In genomic region chr9:83643139-83643538, GRCm38 (mm10) we compare ENCODE assay signal across 16 mouse cellular contexts.
A peak's percentile ranks its signal among the peaks of the same experiment; 100 is the strongest.
DNase-seq lines count a peak whose midpoint lies in the region; ATAC-seq and TF ChIP-seq lines count a peak whose summit lies in the region.
"Had no signal": no experiment of that assay in that cellular context is flagged by ENCODE, and none has a peak within 500 bp of the region (broad histone marks: within the 10 kb centered on the region; RNA-seq: fewer than 3 reads in every experiment).

No protein-coding gene starts in this region.

- no peak overlapping the region for H3K9ac ChIP-seq in midbrain, embryonic 16.5 days (ENCODE audit: low read depth, low read length)
- H3K9ac ChIP-seq in midbrain, embryonic 13.5 days (replicated peaks), result no peak overlapping the region
- H3K9ac ChIP-seq in neural tube, embryonic 14.5 days (replicated peaks; ENCODE audit: low read depth, low read length), result no peak overlapping the region
- H3K9ac ChIP-seq: forebrain, embryonic 15.5 days; hindbrain, embryonic 13.5 days; liver, embryonic 13.5 days had no signal

- H3K4me2 ChIP-seq in midbrain, embryonic 16.5 days (ENCODE audit: low read length), result no peak overlapping the region
- H3K4me2 ChIP-seq in midbrain, embryonic 13.5 days (replicated peaks), result no peak overlapping the region
- no peak overlapping the region for H3K4me2 ChIP-seq in neural tube, embryonic 14.5 days (ENCODE audit: low read depth, low read length)
- H3K4me2 ChIP-seq: forebrain, embryonic 15.5 days; hindbrain, embryonic 13.5 days; liver, embryonic 13.5 days had no signal

- peak; percentile 28 for DNase-seq in heart, adult 11 months
- no peak for DNase-seq in heart, embryonic 10.5 days (ENCODE audit: low spot score)
- peak; percentile 40 for DNase-seq in kidney, adult 2 months
- DNase-seq in kidney, postnatal 25 days, result no peak
- DNase-seq in left cerebral cortex, adult 9 months (ENCODE audit: low spot score in 2 of 2), result no peak
- DNase-seq: adrenal gland, postnatal 36 days; cerebellum, adult 9-10 months; gastrocnemius, adult 2 months; liver, embryonic 13.5 days; right cerebral cortex, postnatal 25 days had no signal

- TF ChIP-seq POLR2A in kidney, adult 2 months (IDR thresholded peaks at IDR 0.05; ENCODE audit: low read depth, low read length), result no peak

- no peak overlapping the region for H3K4me3 ChIP-seq in heart, embryonic 10.5 days
- H3K4me3 ChIP-seq in kidney, adult 2 months (ENCODE audit: insufficient read depth, low read depth, low read length), result no peak overlapping the region
- H3K4me3 ChIP-seq in midbrain, embryonic 16.5 days (ENCODE audit: low read depth, low read length), result no peak overlapping the region
- H3K4me3 ChIP-seq in midbrain, embryonic 13.5 days (replicated peaks), result no peak overlapping the region
- no peak overlapping the region for H3K4me3 ChIP-seq in neural tube, embryonic 14.5 days (ENCODE audit: low read depth, low read length)
- H3K4me3 ChIP-seq: forebrain, embryonic 15.5 days; gastrocnemius, adult 2 months; hindbrain, embryonic 13.5 days; liver, embryonic 13.5 days had no signal

- no peak for ATAC-seq in midbrain, embryonic 16.5 days
- ATAC-seq in midbrain, embryonic 13.5 days, result no peak
- ATAC-seq in neural tube, embryonic 14.5 days (ENCODE audit: low read depth), result 0 out of 2 replicates have a peak, but pooled peaks have one; percentile 19
- ATAC-seq: activated CD4-positive, CD25-positive, alpha-beta regulatory T cell, adult 4 months; forebrain, embryonic 15.5 days had no signal

- no peaks in the 10 kb centered on the region for H3K27me3 ChIP-seq in heart, embryonic 10.5 days (ENCODE audit: insufficient read depth, poor library complexity, severe bottlenecking)
- H3K27me3 ChIP-seq in kidney, adult 2 months (replicated peaks; ENCODE audit: control insufficient read depth, insufficient read depth, low read length), result no peaks in the 10 kb centered on the region
- H3K27me3 ChIP-seq in midbrain, embryonic 16.5 days (ENCODE audit: control insufficient read depth, insufficient read depth, low read depth, low read length), result no peaks in the 10 kb centered on the region
- no peaks in the 10 kb centered on the region for H3K27me3 ChIP-seq in midbrain, embryonic 13.5 days
- no peaks in the 10 kb centered on the region for H3K27me3 ChIP-seq in neural tube, embryonic 14.5 days (ENCODE audit: control insufficient read depth, insufficient read depth, low read length)
- H3K27me3 ChIP-seq: forebrain, embryonic 15.5 days; hindbrain, embryonic 13.5 days; liver, embryonic 13.5 days had no signal

- H3K4me1 ChIP-seq in heart, embryonic 10.5 days, result peaks cover 5% of the 10 kb centered on the region; the same call in 1 of the 2 replicates
- no peaks in the 10 kb centered on the region; the same call in 1 of the 2 replicates for H3K4me1 ChIP-seq in kidney, adult 2 months (ENCODE audit: control insufficient read depth, insufficient read depth, low read length)
- peaks cover 14% of the 10 kb centered on the region for H3K4me1 ChIP-seq in midbrain, embryonic 16.5 days (ENCODE audit: control insufficient read depth, insufficient read depth, low read length)
- H3K4me1 ChIP-seq in midbrain, embryonic 13.5 days (replicated peaks), result peaks cover 23% of the 10 kb centered on the region
- 0 out of 2 replicates have a peak, but pooled peaks cover 2% of the 10 kb centered on the region for H3K4me1 ChIP-seq in neural tube, embryonic 14.5 days (ENCODE audit: control insufficient read depth, insufficient read depth, low read length)
- H3K4me1 ChIP-seq: liver, embryonic 13.5 days had no signal

- no peak for TF ChIP-seq CTCF in kidney, adult 2 months (conservative IDR thresholded peaks at IDR 0.05; ENCODE audit: insufficient read depth, insufficient read length, low read depth, low read length)

- H3K9me3 ChIP-seq in heart, embryonic 10.5 days, result no peaks in the 10 kb centered on the region
- H3K9me3 ChIP-seq in midbrain, embryonic 16.5 days (replicated peaks; ENCODE audit: control insufficient read depth, low read length, poor library complexity, severe bottlenecking), result no peaks in the 10 kb centered on the region
- no peaks in the 10 kb centered on the region for H3K9me3 ChIP-seq in midbrain, embryonic 13.5 days
- H3K9me3 ChIP-seq in neural tube, embryonic 14.5 days (ENCODE audit: control insufficient read depth, low read length), result no peaks in the 10 kb centered on the region
- H3K9me3 ChIP-seq: forebrain, embryonic 15.5 days; hindbrain, embryonic 13.5 days; liver, embryonic 13.5 days had no signal

- H3K36me3 ChIP-seq in heart, embryonic 10.5 days, result no peaks in the 10 kb centered on the region
- H3K36me3 ChIP-seq in kidney, adult 2 months (ENCODE audit: control insufficient read depth, insufficient read depth, low read length), result no peaks in the 10 kb centered on the region
- H3K36me3 ChIP-seq in midbrain, embryonic 16.5 days (ENCODE audit: control insufficient read depth, insufficient read depth, low read length), result no peaks in the 10 kb centered on the region
- no peaks in the 10 kb centered on the region for H3K36me3 ChIP-seq in midbrain, embryonic 13.5 days
- H3K36me3 ChIP-seq in neural tube, embryonic 14.5 days (ENCODE audit: control insufficient read depth, insufficient read depth, low read length), result no peaks in the 10 kb centered on the region
- H3K36me3 ChIP-seq: forebrain, embryonic 15.5 days; hindbrain, embryonic 13.5 days; liver, embryonic 13.5 days had no signal

- WGBS in heart, embryonic 10.5 days, result 40% methylated on average over 4 of the region's 4 CpGs
- WGBS in kidney, adult 2 months, result 27% methylated on average over 4 of the region's 4 CpGs
- WGBS in midbrain, embryonic 16.5 days, result 52% methylated on average over 4 of the region's 4 CpGs
- 54% methylated on average over 4 of the region's 4 CpGs for WGBS in midbrain, embryonic 13.5 days
- WGBS in neural tube, embryonic 14.5 days, result 57% methylated on average over 4 of the region's 4 CpGs

- H3K27ac ChIP-seq in heart, embryonic 10.5 days, result no peak overlapping the region
- no peak overlapping the region for H3K27ac ChIP-seq in kidney, adult 2 months (ENCODE audit: insufficient read depth, low read depth, low read length)
- H3K27ac ChIP-seq in midbrain, embryonic 16.5 days (ENCODE audit: low read length), result peak overlapping the region; percentile 22; the same call in 1 of the 2 replicates
- H3K27ac ChIP-seq in midbrain, embryonic 13.5 days, result no peak overlapping the region; the same call in 1 of the 2 replicates
- H3K27ac ChIP-seq in neural tube, embryonic 14.5 days (ENCODE audit: low read depth, low read length), result peak overlapping the region; percentile 30; the same call in 1 of the 2 replicates
- H3K27ac ChIP-seq: forebrain, embryonic 15.5 days; gastrocnemius, adult 2 months; liver, embryonic 13.5 days had no signal

Comparison
In these comparisons a context has a peak if more than half of its experiments do, and no peak if none do; other contexts are left out.
1. DNase-seq: peak in heart, adult 11 months (single experiment) and kidney, adult 2 months (single experiment); none in heart, embryonic 10.5 days (single experiment), kidney, postnatal 25 days (0 of 2) and left cerebral cortex, adult 9 months (0 of 2).
2. H3K27ac ChIP-seq: peak in midbrain, embryonic 16.5 days (single experiment) and neural tube, embryonic 14.5 days (single experiment); none in heart, embryonic 10.5 days (single experiment), kidney, adult 2 months (single experiment) and midbrain, embryonic 13.5 days (single experiment).